Mouse (Mus musculus): ENCODE results near the gene Cpeb2.

DNA sequence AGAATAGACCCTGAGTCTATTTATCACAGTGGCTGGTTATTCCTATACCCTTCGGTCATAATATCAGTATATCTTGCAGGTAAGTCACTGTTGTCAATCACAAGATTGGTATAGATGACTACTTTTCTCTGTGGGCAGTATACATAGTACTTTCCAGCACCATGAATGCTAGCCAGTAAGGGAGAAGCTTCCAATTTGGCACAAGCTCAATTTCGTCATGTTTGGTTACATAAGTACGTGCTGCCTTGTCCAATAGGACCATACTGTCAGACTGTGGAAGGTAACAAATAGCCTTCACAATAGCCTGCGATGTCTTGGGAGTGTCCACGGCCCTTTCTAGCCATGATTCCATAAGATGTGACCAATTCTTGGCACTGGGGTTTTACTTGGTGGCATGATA, 67.1 kb downstream of the Cpeb2 start:
- TF ChIP-seq CTCF (IDR thresholded peaks at IDR 0.05; ENCODE audit: control insufficient read depth, insufficient read depth, low read length) (no peak), POLR2A (IDR thresholded peaks at IDR 0.05; ENCODE audit: borderline replicate concordance, control insufficient read depth, low read depth, low read length) (no peak)
